Mouse (Mus musculus): ENCODE measurements at regions not wholly inside any gene's neighbourhood (a gene's known extent, or its start where the extent isn't known, plus 50 kb on each side); places are given as distances from the start of the nearest gene placed in this dataset.

GRCm38 (mm10) chr3:35403952-35404351 lies 350.0 kb upstream of the Atp11b start:
- no peak for TF ChIP-seq CTCF (IDR thresholded peaks at IDR 0.05; ENCODE audit: insufficient read depth, low read length)
- no peak for TF ChIP-seq POLR2A (IDR thresholded peaks at IDR 0.05; ENCODE audit: borderline replicate concordance, extremely low read depth, low read depth, low read length)
